In the genomic region with DNA sequence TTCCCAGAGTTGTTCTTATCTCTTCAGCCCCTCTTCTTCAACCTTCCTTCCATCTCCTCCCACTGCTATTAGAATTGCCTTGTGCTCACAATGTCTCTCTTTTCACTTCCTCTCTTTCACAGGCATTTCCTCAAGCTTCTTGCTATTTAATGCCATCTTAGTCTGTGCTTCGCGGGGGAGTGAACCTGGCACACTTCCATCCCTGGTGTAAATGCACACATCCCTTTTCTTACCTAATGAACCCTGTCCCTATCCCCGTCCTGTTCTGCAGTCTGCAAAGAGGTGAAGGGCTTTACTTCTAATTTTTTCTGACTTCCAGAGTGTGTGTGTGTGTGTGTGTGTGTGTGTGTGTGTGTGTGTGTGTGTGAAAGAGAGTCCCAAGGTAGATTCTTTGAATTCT, we compare ENCODE assay signal across 20 mouse cellular contexts.
DNase-seq lines count a peak whose midpoint lies in the region; ATAC-seq and TF ChIP-seq lines count a peak whose summit lies in the region.
"Had no signal": no experiment of that assay in that cellular context is flagged by ENCODE, and none has a peak within 500 bp of the region (broad histone marks: within the 10 kb centered on the region; RNA-seq: fewer than 3 reads in every experiment).

No protein-coding gene starts in this region.

- H3K36me3 ChIP-seq in MEL (ENCODE audit: control insufficient read depth in 1 of 2, insufficient read depth in 2 of 2, low read length in 2 of 2) = peaks cover 0 to 13% of the 10 kb centered on the region in 2 experiments; a peak in 2 of 4 replicates
- no peaks in the 10 kb centered on the region for H3K36me3 ChIP-seq in hindbrain, embryonic 14.5 days (replicated peaks; ENCODE audit: control insufficient read depth, insufficient read depth)
- H3K36me3 ChIP-seq: forebrain, embryonic 10.5 days; heart, embryonic 10.5 days; limb, embryonic 13.5 days; liver, embryonic 13.5 days; neural tube, embryonic 15.5 days; stomach, embryonic 15.5 days had no signal

- TF ChIP-seq EP300 in MEL (IDR thresholded peaks at IDR 0.05; ENCODE audit: low read depth in 1 of 2, low read length in 2 of 2) = peak; percentile 31 to 38; a peak in 2 of 4 replicates

- peaks cover 0 to 21% of the 10 kb centered on the region in 2 experiments; a peak in 3 of 4 replicates for H3K4me1 ChIP-seq in MEL (ENCODE audit: control insufficient read depth in 1 of 2, insufficient read depth in 2 of 2, low read length in 2 of 2)
- peaks cover 10% of the 10 kb centered on the region; the same call in 1 of the 2 replicates for H3K4me1 ChIP-seq in hindbrain, embryonic 14.5 days (replicated peaks; ENCODE audit: control insufficient read depth, insufficient read depth, low read length)
- H3K4me1 ChIP-seq: heart, embryonic 10.5 days; stomach, embryonic 15.5 days had no signal

- WGBS in hindbrain, embryonic 14.5 days = 57% methylated on average over 3 of the region's 3 CpGs

- no peaks in the 10 kb centered on the region for H3K79me2 ChIP-seq in MEL (ENCODE audit: control insufficient read depth, insufficient read depth, low read length, poor library complexity)

- no peak for TF ChIP-seq RAD21 in MEL (IDR thresholded peaks at IDR 0.05; ENCODE audit: low read depth, low read length)

- ATAC-seq in megakaryocyte, adult 5-6 weeks (ENCODE audit: poor library complexity, severe bottlenecking) = peak; percentile 40; the same call in 1 of the 2 replicates
- ATAC-seq in hindbrain, embryonic 14.5 days (ENCODE audit: low FRiP score) = no peak

- H3K9ac ChIP-seq in MEL (ENCODE audit: control insufficient read depth, low read depth, low read length, poor library complexity, severe bottlenecking) = no peak overlapping the region
- no peak overlapping the region for H3K9ac ChIP-seq in hindbrain, embryonic 14.5 days
- H3K9ac ChIP-seq: limb, embryonic 13.5 days; liver, embryonic 13.5 days; neural tube, embryonic 15.5 days; stomach, embryonic 15.5 days had no signal

- TF ChIP-seq POLR2A in MEL (IDR thresholded peaks at IDR 0.05; ENCODE audit: control insufficient read depth in 1 of 2, insufficient read depth in 1 of 2, low read depth in 1 of 2, low read length in 2 of 2, poor library complexity in 1 of 2) = no peak

- no peak for TF ChIP-seq CTCF in layer of hippocampus, adult 2 months (conservative IDR thresholded peaks at IDR 0.05)
- TF ChIP-seq CTCF in MEL (IDR thresholded peaks at IDR 0.05 in 2 of 3, conservative IDR thresholded peaks at IDR 0.05 in 1 of 3; ENCODE audit: control insufficient read depth in 1 of 3, insufficient read depth in 1 of 3, low read depth in 2 of 3, low read length in 3 of 3, poor library complexity in 1 of 3, severe bottlenecking in 1 of 3) = no peak

- H3K4me2 ChIP-seq in hindbrain, embryonic 14.5 days (replicated peaks) = no peak overlapping the region
- H3K4me2 ChIP-seq: liver, embryonic 13.5 days; stomach, embryonic 15.5 days had no signal

- no peak overlapping the region for H3K27ac ChIP-seq in layer of hippocampus, adult 2 months
- H3K27ac ChIP-seq in MEL (ENCODE audit: control insufficient read depth, low read depth, low read length) = no peak overlapping the region
- no peak overlapping the region for H3K27ac ChIP-seq in hindbrain, embryonic 14.5 days
- H3K27ac ChIP-seq: forebrain, embryonic 10.5 days; heart, embryonic 10.5 days; hindbrain, postnatal 0 days; limb, embryonic 13.5 days; liver, embryonic 13.5 days; neural tube, embryonic 15.5 days; stomach, embryonic 15.5 days had no signal

- H3K4me3 ChIP-seq in layer of hippocampus, adult 2 months = no peak overlapping the region
- no peak overlapping the region for H3K4me3 ChIP-seq in MEL (ENCODE audit: control insufficient read depth in 1 of 2, insufficient read depth in 1 of 2, low read depth in 2 of 2, low read length in 2 of 2)
- H3K4me3 ChIP-seq in hindbrain, embryonic 14.5 days (replicated peaks; ENCODE audit: low read length) = no peak overlapping the region
- H3K4me3 ChIP-seq: forebrain, embryonic 10.5 days; heart, embryonic 10.5 days; limb, embryonic 13.5 days; liver, embryonic 13.5 days; neural tube, embryonic 15.5 days; stomach, embryonic 15.5 days had no signal

- H3K9me3 ChIP-seq in MEL (replicated peaks; ENCODE audit: insufficient read depth, low read length) = no peaks in the 10 kb centered on the region
- no peaks in the 10 kb centered on the region for H3K9me3 ChIP-seq in hindbrain, embryonic 14.5 days (ENCODE audit: control insufficient read depth, low read length)
- H3K9me3 ChIP-seq: forebrain, embryonic 10.5 days; heart, embryonic 10.5 days; limb, embryonic 13.5 days; liver, embryonic 13.5 days; neural tube, embryonic 15.5 days; stomach, embryonic 15.5 days had no signal

- H3K27me3 ChIP-seq in MEL (ENCODE audit: control insufficient read depth in 1 of 2, insufficient read depth in 2 of 2, low read length in 2 of 2) = no peaks in the 10 kb centered on the region
- no peaks in the 10 kb centered on the region for H3K27me3 ChIP-seq in hindbrain, embryonic 14.5 days (ENCODE audit: control insufficient read depth, insufficient read depth, low read length)
- H3K27me3 ChIP-seq: limb, embryonic 13.5 days; liver, embryonic 13.5 days; neural tube, embryonic 15.5 days; stomach, embryonic 15.5 days had no signal

- peak; percentile 13 for DNase-seq in layer of hippocampus, adult 11-12 months (ENCODE audit: low spot score)
- no peak for DNase-seq in layer of hippocampus, adult 2 months (ENCODE audit: low spot score in 2 of 2)
- DNase-seq in A20 (ENCODE audit: low read depth, low spot score) (peak; percentile 49), MEL (ENCODE audit: low read depth, low spot score) (peak; percentile 86)
- DNase-seq in left cerebral cortex, postnatal 36 days (ENCODE audit: low spot score in 2 of 2) = no peak
- no peak for DNase-seq in neural tube, embryonic 10.5 days (ENCODE audit: extremely low spot score, low spot score)
- no peak for DNase-seq in hindbrain, embryonic 14.5 days (ENCODE audit: low spot score)
- DNase-seq: adrenal gland, postnatal 14 days; cerebellum, adult 9-10 months; liver, embryonic 13.5 days; lung, adult 2 months; thymus, adult 18-20 months; thymus, postnatal 4 days had no signal

- intact Hi-C loops in left cerebral cortex, postnatal 36 days (cut with DNase I) = no loop called here

TF ChIP-seq in MEL, 35 proteins besides CTCF, POLR2A, EP300 and RAD21:
- TF ChIP-seq SMC3 (IDR thresholded peaks at IDR 0.05; ENCODE audit: low read depth, low read length) (peak; percentile 23; the same call in 1 of the 2 replicates), RCOR1 (IDR thresholded peaks at IDR 0.05; ENCODE audit: low read depth, low read length) (0 out of 2 replicates have a peak, but pooled peaks have one; percentile 31), GATA1 (IDR thresholded peaks at IDR 0.05; ENCODE audit: low read depth, low read length) (peak; percentile 26; the same call in 1 of the 2 replicates), SIN3A (IDR thresholded peaks at IDR 0.05; ENCODE audit: low read length) (no peak), CHD1 (IDR thresholded peaks at IDR 0.05; ENCODE audit: low read depth, low read length) (no peak)

Comparison
In these comparisons a context has a peak if more than half of its experiments do, and no peak if none do; other contexts are left out.
1. DNase-seq: peak in layer of hippocampus, adult 11-12 months (single experiment), A20 (single experiment) and MEL (single experiment); none in layer of hippocampus, adult 2 months (0 of 2), left cerebral cortex, postnatal 36 days (0 of 2), neural tube, embryonic 10.5 days (single experiment) and hindbrain, embryonic 14.5 days (single experiment).